In the genomic region with DNA sequence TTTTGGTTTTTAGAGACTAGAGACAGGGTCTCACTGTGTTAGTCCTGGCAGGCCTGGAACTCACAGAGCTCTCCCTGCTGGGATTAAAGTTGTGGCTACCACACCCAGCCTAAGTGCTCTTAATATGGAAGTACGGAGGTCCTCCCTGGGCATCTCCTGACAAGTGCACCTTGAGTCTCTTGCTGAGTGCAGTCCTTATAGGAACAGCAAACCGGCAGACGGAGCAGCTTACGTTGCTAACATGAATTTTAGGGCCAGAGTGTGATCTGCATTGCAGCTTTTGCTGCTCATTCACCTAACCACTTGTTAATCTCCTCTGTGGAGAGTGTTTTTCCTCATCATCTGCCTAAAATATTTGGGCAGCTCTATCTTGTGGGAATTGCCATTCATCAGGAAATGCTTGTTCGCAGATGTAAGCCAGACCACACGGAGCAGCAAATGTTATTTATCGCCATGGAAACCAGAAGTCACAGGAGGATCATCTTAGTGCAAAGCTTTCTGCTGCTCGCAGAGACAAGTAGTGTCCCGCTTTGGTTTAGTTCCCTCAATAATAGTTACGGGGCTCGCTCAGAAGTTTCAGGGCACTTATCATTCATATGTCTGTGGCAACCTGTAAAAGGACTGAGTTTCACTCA, we compare ENCODE assay signal across 10 mouse cellular contexts.
DNase-seq lines count a peak whose midpoint lies in the region; ATAC-seq and TF ChIP-seq lines count a peak whose summit lies in the region.
"Had no signal": no experiment of that assay in that cellular context is flagged by ENCODE, and none has a peak within 500 bp of the region (broad histone marks: within the 10 kb centered on the region; RNA-seq: fewer than 3 reads in every experiment).

No protein-coding gene starts in this region.

- no peaks in the 10 kb centered on the region for H3K9me3 ChIP-seq in lung, embryonic 14.5 days (ENCODE audit: low read depth, low read length)
- H3K9me3 ChIP-seq in hindbrain, embryonic 16.5 days (ENCODE audit: control insufficient read depth, low read length): no peaks in the 10 kb centered on the region
- H3K9me3 ChIP-seq in stomach, embryonic 16.5 days (replicated peaks; ENCODE audit: control insufficient read depth, low read length): no peaks in the 10 kb centered on the region
- H3K9me3 ChIP-seq in kidney, embryonic 15.5 days (replicated peaks): no peaks in the 10 kb centered on the region

- H3K4me3 ChIP-seq in lung, embryonic 14.5 days (ENCODE audit: low read depth, low read length): no peak overlapping the region
- H3K4me3 ChIP-seq in lung, adult 2 months (replicated peaks; ENCODE audit: extremely low read depth, low read depth, low read length): no peak overlapping the region
- no peak overlapping the region for H3K4me3 ChIP-seq in embryonic fibroblast, embryonic 13.5 days (ENCODE audit: insufficient read depth, low read length)
- H3K4me3 ChIP-seq in hindbrain, embryonic 16.5 days (ENCODE audit: low read length): no peak overlapping the region
- no peak overlapping the region for H3K4me3 ChIP-seq in stomach, embryonic 16.5 days (replicated peaks; ENCODE audit: low read length)
- no peak overlapping the region for H3K4me3 ChIP-seq in kidney, embryonic 15.5 days (replicated peaks)

- peaks cover 4% of the 10 kb centered on the region; the same call in 1 of the 2 replicates for H3K4me1 ChIP-seq in lung, embryonic 14.5 days (ENCODE audit: insufficient read depth)
- peaks cover 7% of the 10 kb centered on the region; the same call in 1 of the 2 replicates for H3K4me1 ChIP-seq in lung, adult 2 months (ENCODE audit: control insufficient read depth, insufficient read depth, low read length)
- peaks cover 6% of the 10 kb centered on the region for H3K4me1 ChIP-seq in embryonic fibroblast, embryonic 13.5 days (ENCODE audit: control insufficient read depth, insufficient read depth, low read length)
- H3K4me1 ChIP-seq in hindbrain, embryonic 16.5 days (ENCODE audit: control insufficient read depth, insufficient read depth, low read depth, low read length): peaks cover 19% of the 10 kb centered on the region
- peaks cover 9% of the 10 kb centered on the region for H3K4me1 ChIP-seq in stomach, embryonic 16.5 days (ENCODE audit: control insufficient read depth, insufficient read depth, low read length)
- peaks cover 38% of the 10 kb centered on the region for H3K4me1 ChIP-seq in kidney, embryonic 15.5 days

- H3K27me3 ChIP-seq in lung, embryonic 14.5 days (ENCODE audit: insufficient read depth, low read length): no peaks in the 10 kb centered on the region
- H3K27me3 ChIP-seq in hindbrain, embryonic 16.5 days (replicated peaks; ENCODE audit: control insufficient read depth, insufficient read depth, low read length): no peaks in the 10 kb centered on the region
- no peaks in the 10 kb centered on the region for H3K27me3 ChIP-seq in stomach, embryonic 16.5 days (ENCODE audit: control insufficient read depth, insufficient read depth, low read length)
- H3K27me3 ChIP-seq in kidney, embryonic 15.5 days: no peaks in the 10 kb centered on the region

- no peak for TF ChIP-seq POLR2A in lung, adult 2 months (IDR thresholded peaks at IDR 0.05; ENCODE audit: borderline replicate concordance, extremely low read depth, low read depth, low read length)
- TF ChIP-seq POLR2A in embryonic fibroblast, embryonic 13.5 days (IDR thresholded peaks at IDR 0.05; ENCODE audit: low read depth, low read length): no peak

- no peak overlapping the region for H3K27ac ChIP-seq in lung, embryonic 14.5 days (ENCODE audit: low read depth)
- H3K27ac ChIP-seq in embryonic fibroblast, embryonic 13.5 days (ENCODE audit: insufficient read depth, low read length): peak overlapping the region; percentile 3; the same call in 1 of the 2 replicates
- H3K27ac ChIP-seq in hindbrain, embryonic 16.5 days (ENCODE audit: low read depth, low read length): no peak overlapping the region
- peak overlapping the region; percentile 47 for H3K27ac ChIP-seq in stomach, embryonic 16.5 days (ENCODE audit: low read length)
- no peak overlapping the region for H3K27ac ChIP-seq in kidney, embryonic 15.5 days

- H3K36me3 ChIP-seq in lung, embryonic 14.5 days (ENCODE audit: insufficient read depth): no peaks in the 10 kb centered on the region
- 0 out of 2 replicates have a peak, but pooled peaks cover 3% of the 10 kb centered on the region for H3K36me3 ChIP-seq in hindbrain, embryonic 16.5 days (ENCODE audit: control insufficient read depth, insufficient read depth, low read length)
- H3K36me3 ChIP-seq in stomach, embryonic 16.5 days (ENCODE audit: control insufficient read depth, insufficient read depth, low read length): no peaks in the 10 kb centered on the region
- H3K36me3 ChIP-seq in kidney, embryonic 15.5 days: peaks cover 9% of the 10 kb centered on the region

- no peak for TF ChIP-seq CTCF in lung, embryonic 14.5 days (IDR thresholded peaks at IDR 0.05; ENCODE audit: low read depth)
- TF ChIP-seq CTCF in lung, adult 2 months (IDR thresholded peaks at IDR 0.05; ENCODE audit: insufficient read depth, low read length): no peak
- no peak for TF ChIP-seq CTCF in embryonic fibroblast, embryonic 13.5 days (IDR thresholded peaks at IDR 0.05; ENCODE audit: borderline replicate concordance, insufficient read depth, low read length)

- ATAC-seq in lung, embryonic 14.5 days (ENCODE audit: insufficient read depth): peak; percentile 37; the same call in 1 of the 2 replicates
- peak; percentile 45 for ATAC-seq in hindbrain, embryonic 16.5 days
- ATAC-seq in stomach, embryonic 16.5 days (ENCODE audit: insufficient read depth, low FRiP score): peak; percentile 59; the same call in 1 of the 2 replicates
- no peak for ATAC-seq in kidney, embryonic 15.5 days (replicated peaks; ENCODE audit: low FRiP score)
- ATAC-seq: liver, postnatal 0 days had no signal

- peak; percentile 72 for DNase-seq in lung, embryonic 14.5 days
- no peak for DNase-seq in lung, adult 2 months
- no peak for DNase-seq in cerebellum, postnatal 25 days
- no peak for DNase-seq in thymus, postnatal 14 days
- DNase-seq: gastrocnemius, postnatal 10 days; liver, postnatal 0 days had no signal

- 39% methylated on average over 11 of the region's 11 CpGs for WGBS in lung, embryonic 14.5 days
- WGBS in lung, adult 2 months: 50% methylated on average over 11 of the region's 11 CpGs
- 16% methylated on average over 11 of the region's 11 CpGs for WGBS in hindbrain, embryonic 16.5 days
- WGBS in stomach, embryonic 16.5 days: 33% methylated on average over 11 of the region's 11 CpGs
- 55% methylated on average over 11 of the region's 11 CpGs for WGBS in kidney, embryonic 15.5 days

- H3K4me2 ChIP-seq in lung, embryonic 14.5 days: no peak overlapping the region
- peak overlapping the region; percentile 10; the same call in 1 of the 2 replicates for H3K4me2 ChIP-seq in hindbrain, embryonic 16.5 days (ENCODE audit: low read length)
- no peak overlapping the region for H3K4me2 ChIP-seq in stomach, embryonic 16.5 days (ENCODE audit: low read depth, low read length)
- no peak overlapping the region for H3K4me2 ChIP-seq in kidney, embryonic 15.5 days

- no peak overlapping the region for H3K9ac ChIP-seq in lung, embryonic 14.5 days
- H3K9ac ChIP-seq in hindbrain, embryonic 16.5 days (ENCODE audit: low read depth, low read length): no peak overlapping the region
- H3K9ac ChIP-seq in stomach, embryonic 16.5 days (ENCODE audit: low read length): no peak overlapping the region
- no peak overlapping the region for H3K9ac ChIP-seq in kidney, embryonic 15.5 days
- H3K9ac ChIP-seq: liver, postnatal 0 days had no signal

Comparison
In these comparisons a context has a peak if more than half of its experiments do, and no peak if none do; other contexts are left out.
1. H3K27ac ChIP-seq: peak in embryonic fibroblast, embryonic 13.5 days (single experiment) and stomach, embryonic 16.5 days (single experiment); none in lung, embryonic 14.5 days (single experiment), hindbrain, embryonic 16.5 days (single experiment) and kidney, embryonic 15.5 days (single experiment).